Mouse (Mus musculus) megakaryocyte, embryonic 14.5 days (primary cell): Measurements from ENCODE around the gene Tnrc6b.
"Not testable (repeated sequence)": the region's sequence is repeated elsewhere in the genome, so short reads cannot be mapped to it uniquely, and the experiment has no call there.

Source experiments
- FLI1 ChIP-seq: IDR thresholded peaks from 2 replicates; pipeline ENCODE4 v1.6.1; 2012; ENCODE audit warnings: low read length, inconsistent platforms, mixed read lengths
- GATA1 ChIP-seq: IDR thresholded peaks from 3 replicates; pipeline ENCODE4 v1.6.1; 2012; ENCODE audit warnings: mixed read lengths, low read length, inconsistent platforms, borderline replicate concordance

DNA sequence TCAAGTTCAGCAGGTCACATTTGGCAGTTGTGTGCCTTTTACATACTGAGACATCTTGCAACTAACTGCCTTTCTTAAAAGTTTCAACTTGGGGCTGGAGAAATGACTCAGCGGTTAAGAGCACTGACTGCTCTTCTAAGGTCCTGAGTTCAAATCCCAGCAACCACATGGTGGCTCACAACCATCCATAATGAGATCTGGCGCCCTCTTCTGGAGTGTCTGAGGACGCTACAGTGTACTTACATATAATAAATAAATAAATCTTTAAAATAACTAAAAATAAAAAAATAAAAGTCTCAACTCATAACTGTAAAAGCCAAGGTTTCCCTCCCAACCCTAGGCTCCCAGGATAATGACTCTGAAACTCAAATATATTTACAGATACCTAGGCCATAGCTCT, 141.4 kb downstream of the Tnrc6b start:
- not testable (repeated sequence) for TF ChIP-seq GATA1, FLI1
